Mouse (Mus musculus) lung, embryonic 14.5 days (tissue): ENCODE measurements around the gene Aqp9. TPM values are rescaled to one million over a fixed set of nuclear protein-coding genes. Genes with fewer than 3 reads are reported as not detected.

Experiments
- ATAC-seq: fragments of 200-750 bp; cut with Nextera tagmentation; 2 replicates; pipeline ENCODE4 v1.8.0; 2017; ENCODE audit warnings: mild to moderate bottlenecking, moderate TSS enrichment, moderate library complexity; ENCODE audit not compliant: insufficient read depth
- DNase-seq: peaks from one replicate; pipeline ENCODE4 v3.0.0-alpha.2; 2015
- H3K27ac ChIP-seq: fragments of 300-500 bp; sonication (generic); 2 replicates; pipeline ENCODE4 v1.5.1; 2014; ENCODE audit warnings: low read depth, mild to moderate bottlenecking, moderate library complexity
- H3K27me3 ChIP-seq: fragments of 300-500 bp; sonication (generic); 2 replicates; pipeline ENCODE4 v1.6.1; 2014; ENCODE audit warnings: low read length, control low read depth; ENCODE audit not compliant: insufficient read depth
- H3K36me3 ChIP-seq: fragments of 300-500 bp; sonication (generic); 2 replicates; pipeline ENCODE4 v1.6.1; 2014; ENCODE audit warnings: control low read depth; ENCODE audit not compliant: insufficient read depth
- H3K4me1 ChIP-seq: fragments of 300-500 bp; sonication (generic); 2 replicates; pipeline ENCODE4 v1.6.1; 2014; ENCODE audit warnings: antibody characterized with exemption, control low read depth; ENCODE audit not compliant: insufficient read depth
- H3K4me2 ChIP-seq: fragments of 300-500 bp; sonication (generic); 2 replicates; pipeline ENCODE4 v1.6.1; 2014; ENCODE audit warnings: mild to moderate bottlenecking
- H3K4me3 ChIP-seq: fragments of 300-500 bp; sonication (generic); 2 replicates; pipeline ENCODE4 v1.5.1; 2014; ENCODE audit warnings: low read depth, low read length
- H3K9ac ChIP-seq: fragments of 300-500 bp; sonication (generic); 2 replicates; pipeline ENCODE4 v1.6.1; 2014
- H3K9me3 ChIP-seq: fragments of 300-500 bp; sonication (generic); 2 replicates; pipeline ENCODE4 v1.6.1; 2016; ENCODE audit warnings: low read depth, low read length, control low read depth
- CTCF ChIP-seq: IDR thresholded peaks from 2 replicates; pipeline ENCODE4 v1.5.1; 2016; ENCODE audit warnings: antibody characterized with exemption, low read depth
- WGBS: fragments of 180-500 bp; shearing (Covaris S2); extraction: QIAGEN DNeasy Blood & Tissue Kit; methylation state at CpG from one replicate; pipeline ENCODE4 v1.1.7; 2014; 5-methylcytosine and 5-hydroxymethylcytosine counted together
- polyA plus RNA-seq: library from polyadenylated mRNA; unstranded; fragments of >200 nt; fragmentation: Nextera tagmentation; extraction: Ambion mirVana; gene quantifications from 2 replicates; pipeline ENCODE4 v1.2.1, GENCODE M21; 2014

Aqp9 gene
- polyA plus RNA-seq, result 0.18 and 0.42 TPM in 2 replicates

- Histone ChIP-seq H3K27ac (peak within 1 kb of the TSS; percentile 72), H3K4me3 (no peak within 1 kb of the TSS), H3K9me3 (no peaks in the 10 kb centered on the region), H3K27me3 (no peaks in the 10 kb centered on the region), H3K4me1 (peaks cover 7% of the 10 kb centered on the region), H3K9ac (no peak within 1 kb of the TSS; the same call in 1 of the 2 replicates), H3K36me3 (no peaks in the 10 kb centered on the region), H3K4me2 (peak within 1 kb of the TSS; percentile 37; the same call in 1 of the 2 replicates)
- no peak for TF ChIP-seq CTCF
- peak; percentile 30 for DNase-seq
- 28% methylated on average over 12 of the region's 12 CpGs for WGBS
- ATAC-seq, result 0 out of 2 replicates have a peak, but pooled peaks have one; percentile 35
Observed at GRCm38 (mm10) chr9:71168511-71168910, at the start of gene Aqp9. Aqp9 (minus strand) TSS chr9:71168682.

DNA sequence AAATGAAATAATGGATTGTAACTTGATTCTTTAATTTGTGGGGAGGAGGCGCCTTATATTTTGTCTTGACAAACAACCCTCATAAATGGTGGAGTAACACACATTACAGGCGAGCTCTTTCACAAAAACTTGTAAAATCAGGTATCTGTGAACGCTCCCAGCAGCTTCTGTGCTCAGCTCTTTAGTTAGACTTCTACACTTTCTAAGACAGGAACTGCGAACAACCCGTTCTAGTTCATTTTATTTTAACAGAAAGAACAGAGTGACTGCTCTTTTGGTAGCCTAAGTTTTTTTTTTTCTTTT, 49.3 kb upstream of the Aqp9 start:
- H3K27me3 ChIP-seq, result peaks cover 60% of the 10 kb centered on the region
- no peak overlapping the region for H3K4me3 ChIP-seq
- TF ChIP-seq CTCF, result no peak
- H3K9me3 ChIP-seq, result no peaks in the 10 kb centered on the region
- H3K9ac ChIP-seq, result no peak overlapping the region
- WGBS, result 27% methylated on average over 5 of the region's 5 CpGs
- no peaks in the 10 kb centered on the region for H3K36me3 ChIP-seq
- peaks cover 3% of the 10 kb centered on the region; the same call in 1 of the 2 replicates for H3K4me1 ChIP-seq
- DNase-seq (peak; percentile 31), ATAC-seq (no peak)
- no peak overlapping the region for H3K4me2 ChIP-seq
- H3K27ac ChIP-seq, result no peak overlapping the region

GRCm38 (mm10) chr9:71216996-71217792, 48.7 kb upstream of the Aqp9 start:
- H3K9me3 ChIP-seq, result no peaks in the 10 kb centered on the region
- ATAC-seq (no peak), DNase-seq (peak; percentile 22)
- peak overlapping the region; percentile 70 for H3K4me2 ChIP-seq
- no peak overlapping the region for H3K9ac ChIP-seq
- WGBS, result 4% methylated on average over 20 of the region's 20 CpGs
- H3K4me3 ChIP-seq, result no peak overlapping the region; the same call in 1 of the 2 replicates
- no peaks in the 10 kb centered on the region for H3K36me3 ChIP-seq
- H3K27me3 ChIP-seq, result peaks cover 61% of the 10 kb centered on the region
- peaks cover 3% of the 10 kb centered on the region; the same call in 1 of the 2 replicates for H3K4me1 ChIP-seq
- no peak overlapping the region for H3K27ac ChIP-seq
- no peak for TF ChIP-seq CTCF

DNA sequence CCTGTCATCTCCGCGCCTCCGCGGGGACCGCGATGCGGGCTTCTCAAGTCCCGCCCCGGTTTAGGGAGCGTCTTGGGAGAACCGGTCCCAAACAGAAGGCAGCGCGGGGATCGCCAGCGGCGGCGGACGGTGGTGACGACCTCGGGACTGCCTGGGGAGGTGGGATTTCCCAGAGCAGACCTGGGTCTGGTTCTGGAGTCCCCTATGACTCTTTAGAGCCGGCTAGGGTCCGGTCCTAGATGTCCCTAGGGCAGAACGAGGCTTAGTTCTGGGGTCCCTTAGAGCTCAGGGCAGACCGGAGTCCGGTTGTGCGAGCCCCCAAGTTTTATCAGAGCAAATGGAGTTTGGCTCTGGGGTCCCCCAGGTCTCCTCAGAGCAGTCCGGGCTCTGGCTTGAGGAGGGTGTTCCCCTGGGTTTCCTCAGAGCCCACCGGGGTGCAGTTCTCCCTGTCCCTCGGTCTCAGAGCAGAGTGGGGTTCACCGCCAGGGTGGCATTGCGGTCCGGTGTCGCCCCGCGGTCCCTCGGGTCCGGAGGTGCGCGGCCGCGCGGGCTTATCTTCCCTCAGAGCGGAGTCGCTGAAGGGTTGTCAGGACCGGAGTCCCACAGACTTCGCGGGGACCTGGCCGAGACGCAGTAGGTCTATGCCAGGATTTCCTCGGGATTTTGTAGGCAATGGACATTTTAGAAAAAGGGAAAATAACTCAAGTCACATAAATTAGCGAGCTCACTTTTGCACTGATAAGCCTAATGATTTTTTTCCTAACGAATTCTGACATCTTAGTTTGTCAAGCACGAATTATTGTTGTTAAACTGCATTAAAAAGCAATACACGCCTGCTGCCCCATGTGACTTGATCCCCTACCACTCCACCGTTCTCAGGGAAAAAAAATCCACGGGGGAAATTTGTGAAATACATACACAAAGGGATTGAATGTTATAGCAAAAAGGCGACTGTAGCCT, 47.8 kb upstream of the Aqp9 start:
- Histone ChIP-seq H3K36me3 (no peaks in the 10 kb centered on the region), H3K4me1 (peaks cover 3% of the 10 kb centered on the region; the same call in 1 of the 2 replicates), H3K9ac (peak overlapping the region; percentile 29; the same call in 1 of the 2 replicates), H3K4me3 (peak overlapping the region; percentile 45), H3K9me3 (no peaks in the 10 kb centered on the region), H3K27me3 (peaks cover 61% of the 10 kb centered on the region), H3K27ac (no peak overlapping the region), H3K4me2 (peak overlapping the region; percentile 70)
- WGBS, result under 1% methylated on average over 57 of the region's 57 CpGs
- TF ChIP-seq CTCF, result no peak
- DNase-seq, result peak; percentile 50
- ATAC-seq, result peak; percentile 35; the same call in 1 of the 2 replicates

DNA sequence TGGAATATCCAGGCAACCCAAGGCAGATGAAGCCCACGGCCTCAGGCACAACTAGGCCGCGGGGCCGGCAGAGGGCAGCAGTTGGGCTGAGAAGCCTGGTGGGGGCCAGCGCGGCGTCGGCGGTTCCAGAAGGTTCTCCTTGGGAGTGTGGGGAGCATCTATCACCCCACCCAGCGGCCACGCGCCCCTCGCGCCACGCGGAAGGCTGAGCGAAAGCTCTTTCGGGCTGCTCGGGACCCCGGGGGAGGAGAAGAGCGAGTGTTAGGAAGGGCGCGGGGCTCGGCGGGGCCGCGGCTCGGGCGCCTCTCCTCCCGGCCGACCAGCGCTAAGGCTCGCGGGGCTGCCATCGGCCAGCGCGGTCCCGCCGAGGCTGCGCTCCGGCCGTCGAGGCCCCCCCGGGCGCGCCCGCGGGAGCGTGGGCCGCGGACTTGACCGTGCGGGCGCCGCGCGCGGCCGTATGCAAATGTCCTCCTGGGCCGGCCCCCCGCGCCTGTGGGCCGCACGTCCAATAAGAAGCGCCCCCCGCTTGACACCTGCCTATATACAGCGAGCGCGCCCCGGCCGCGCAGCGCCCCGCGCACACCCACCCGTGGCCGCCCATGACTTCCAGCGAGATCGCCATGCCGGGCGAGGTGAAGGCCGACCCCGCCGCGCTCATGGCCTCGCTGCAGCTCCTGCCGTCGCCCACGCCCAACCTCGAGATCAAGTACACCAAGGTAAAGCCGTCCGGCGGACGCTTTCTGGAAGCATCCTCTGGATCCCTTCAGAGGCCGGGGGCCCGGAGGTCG, 47.0 kb upstream of the Aqp9 start, which contains the start of gene Aldh1a2:
Gene Aldh1a2, plus strand, starts transcription at position 542 of the 788 bp plus-strand sequence.
- TF ChIP-seq CTCF, result peak; percentile 82
- H3K27ac ChIP-seq, result no peak within 1 kb of the TSS
- ATAC-seq (peak; percentile 86), DNase-seq (peak; percentile 84)
- peak within 1 kb of the TSS; percentile 30 for H3K9ac ChIP-seq
- H3K4me2 ChIP-seq, result peak within 1 kb of the TSS; percentile 70
- H3K36me3 ChIP-seq, result no peaks in the 10 kb centered on the region
- under 1% methylated on average over 82 of the region's 97 CpGs for WGBS
- H3K4me3 ChIP-seq, result peak within 1 kb of the TSS; percentile 45
- no peaks in the 10 kb centered on the region for H3K9me3 ChIP-seq
- peaks cover 63% of the 10 kb centered on the region for H3K27me3 ChIP-seq
- peaks cover 3% of the 10 kb centered on the region; the same call in 1 of the 2 replicates for H3K4me1 ChIP-seq

DNA sequence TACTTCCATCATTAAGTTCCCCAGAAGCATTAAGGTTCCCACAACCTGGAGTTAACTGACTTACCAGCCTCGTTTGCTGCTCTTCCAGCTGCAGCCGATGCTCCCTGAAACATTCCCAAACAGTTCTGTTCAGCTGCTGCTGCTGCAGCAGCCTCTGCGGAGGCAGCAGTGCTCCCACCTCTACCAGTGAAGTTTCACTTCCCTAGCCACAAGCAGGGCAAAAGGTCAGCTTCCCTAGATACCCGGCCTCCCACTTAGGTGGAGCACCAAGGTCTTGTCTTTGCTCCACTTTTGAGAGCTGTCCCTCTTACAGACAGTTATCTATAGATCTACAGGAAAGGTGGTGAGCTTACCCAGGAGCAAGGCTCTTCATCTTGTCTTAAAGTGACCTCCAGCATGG, 45.2 kb upstream of the Aqp9 start:
- Histone ChIP-seq H3K36me3 (no peaks in the 10 kb centered on the region), H3K9me3 (no peaks in the 10 kb centered on the region), H3K9ac (no peak overlapping the region), H3K27ac (no peak overlapping the region), H3K4me1 (peaks cover 3% of the 10 kb centered on the region; the same call in 1 of the 2 replicates), H3K27me3 (peaks cover 56% of the 10 kb centered on the region), H3K4me3 (no peak overlapping the region), H3K4me2 (no peak overlapping the region)
- DNase-seq (no peak), ATAC-seq (no peak)
- 16% methylated on average over 4 of the region's 4 CpGs for WGBS
- TF ChIP-seq CTCF, result no peak
